Mouse (Mus musculus): ENCODE data around the gene Odf3.

Odf3 gene

DNA sequence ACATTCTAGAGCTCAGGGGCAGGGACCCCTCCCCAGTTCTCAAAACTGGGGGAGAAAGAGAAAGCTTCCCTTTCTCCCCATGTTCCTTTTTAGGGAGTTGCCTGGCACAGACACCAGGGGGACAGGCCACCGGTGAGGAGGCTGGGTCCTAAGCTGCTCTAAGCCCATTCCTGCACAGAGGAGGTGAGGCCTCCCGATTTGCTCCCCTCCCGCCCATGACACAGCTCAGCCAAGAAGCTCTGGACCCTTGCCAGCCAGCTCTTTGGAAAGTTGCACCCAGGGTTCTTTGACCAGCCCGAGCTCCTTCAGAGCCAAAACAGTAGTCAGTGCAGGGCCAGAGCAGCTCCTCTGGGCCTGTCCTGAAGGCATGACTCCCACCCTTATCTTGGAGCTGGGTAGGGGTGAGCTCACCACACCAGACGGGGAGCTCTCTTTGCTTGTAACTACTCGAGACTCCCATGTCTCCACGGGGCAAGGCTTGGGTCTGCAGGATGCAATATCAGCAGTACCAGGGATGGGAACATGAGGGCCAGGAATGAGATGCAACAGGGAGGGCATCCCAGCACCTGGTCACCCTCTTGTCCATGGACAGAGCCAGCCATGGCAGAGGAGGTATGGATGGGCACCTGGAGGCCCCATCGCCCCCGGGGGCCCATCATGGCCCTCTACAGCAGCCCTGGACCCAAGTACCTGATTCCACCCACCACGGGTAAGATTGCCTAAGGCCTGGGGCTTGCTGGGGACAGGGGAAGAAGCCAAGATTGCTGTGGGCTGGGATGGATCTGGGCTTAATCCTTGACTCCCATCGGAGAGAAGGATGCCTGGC is at the start of gene Odf3:
Gene Odf3 (plus strand): TSS at position 51 of the 826 bp plus-strand sequence.
- peak; percentile 66 for DNase-seq

GRCm38 (mm10) chr7:140798212-140798611 is 49.4 kb upstream of the Odf3 start:
- no peak for DNase-seq

- peak; percentile 72 for DNase-seq
These were observed 45.0 kb upstream of the Odf3 start for GRCm38 (mm10) chr7:140802629-140803028.

DNA sequence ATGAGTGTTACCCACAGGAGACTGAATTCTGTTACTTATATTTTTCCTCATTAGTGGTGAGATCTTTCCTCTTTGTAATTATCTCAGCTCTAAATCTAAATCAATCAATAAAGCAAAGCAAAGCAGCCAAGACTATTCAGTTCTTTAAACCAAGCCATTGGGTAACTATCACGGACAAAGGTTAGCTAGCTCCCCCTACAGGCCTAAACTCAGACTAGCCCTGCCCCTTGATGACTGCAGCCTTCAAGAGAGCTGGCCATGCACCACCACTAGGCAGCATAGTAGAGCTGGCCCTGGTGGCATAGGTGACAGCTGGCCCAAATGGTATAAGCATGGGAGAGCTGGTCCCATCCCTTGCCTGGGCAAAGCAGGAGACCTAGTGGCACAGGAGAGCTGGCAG is 41.9 kb upstream of the Odf3 start:
- DNase-seq: peak; percentile 74

GRCm38 (mm10) chr7:140810496-140810895 is 37.1 kb upstream of the Odf3 start:
- DNase-seq: no peak

DNA sequence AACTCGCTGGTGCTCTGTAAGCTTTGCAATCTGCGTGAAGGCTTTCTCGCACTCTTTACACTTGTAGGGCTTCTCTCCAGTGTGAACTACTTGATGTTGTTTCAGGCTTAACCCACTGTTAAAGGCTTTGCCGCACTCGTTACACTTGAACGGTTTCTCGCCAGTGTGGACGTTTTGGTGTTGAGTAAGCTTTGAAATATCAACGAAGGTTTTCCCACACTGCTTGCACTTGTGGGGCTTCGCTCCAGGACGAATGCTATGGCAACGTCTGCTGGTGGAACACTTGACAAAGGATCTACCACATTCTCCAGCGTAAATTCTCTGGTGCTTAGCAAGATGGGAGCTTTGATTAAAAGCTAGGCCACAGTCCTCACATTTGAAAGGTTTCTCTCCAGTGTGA is 35.9 kb upstream of the Odf3 start:
- no peak for DNase-seq

DNA sequence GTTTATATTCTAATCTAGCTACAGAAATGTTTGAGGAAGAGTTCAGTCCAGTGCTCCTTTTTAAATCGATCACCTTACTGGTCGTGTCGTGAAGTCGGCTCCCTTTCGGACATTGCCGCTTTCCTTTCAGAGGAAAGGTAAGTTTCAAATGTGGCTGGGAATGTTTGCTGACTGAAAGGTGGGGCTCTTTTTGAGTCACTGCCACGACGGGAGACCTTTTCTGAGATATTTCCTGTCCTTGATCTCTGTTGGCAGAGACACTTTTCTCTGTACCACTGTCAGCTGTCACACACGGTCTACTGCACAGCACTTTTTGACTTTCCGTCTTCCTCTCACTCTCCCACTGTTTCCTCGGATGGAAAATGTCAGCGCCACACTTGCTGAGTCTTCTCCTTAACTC is 34.8 kb upstream of the Odf3 start:
- no peak for DNase-seq

- DNase-seq: no peak
These were observed 27.4 kb upstream of the Odf3 start for GRCm38 (mm10) chr7:140820173-140820572.

DNA sequence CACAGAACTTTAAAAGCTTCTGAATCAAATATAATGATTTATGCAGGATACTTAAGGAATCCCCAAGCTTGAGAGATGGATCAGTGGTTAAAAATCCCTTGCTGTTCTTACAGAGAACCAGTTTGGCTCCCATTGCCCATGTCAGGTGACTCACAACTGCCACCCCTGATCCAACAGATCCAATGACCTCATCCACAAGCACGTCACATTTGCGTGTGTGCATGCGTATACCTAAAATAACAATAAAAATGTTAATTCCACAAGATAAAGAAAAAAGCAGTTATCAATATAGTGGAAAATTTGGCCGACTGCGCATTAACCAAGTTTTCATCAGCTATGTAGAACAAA is 26.3 kb upstream of the Odf3 start:
- no peak for DNase-seq

DNA sequence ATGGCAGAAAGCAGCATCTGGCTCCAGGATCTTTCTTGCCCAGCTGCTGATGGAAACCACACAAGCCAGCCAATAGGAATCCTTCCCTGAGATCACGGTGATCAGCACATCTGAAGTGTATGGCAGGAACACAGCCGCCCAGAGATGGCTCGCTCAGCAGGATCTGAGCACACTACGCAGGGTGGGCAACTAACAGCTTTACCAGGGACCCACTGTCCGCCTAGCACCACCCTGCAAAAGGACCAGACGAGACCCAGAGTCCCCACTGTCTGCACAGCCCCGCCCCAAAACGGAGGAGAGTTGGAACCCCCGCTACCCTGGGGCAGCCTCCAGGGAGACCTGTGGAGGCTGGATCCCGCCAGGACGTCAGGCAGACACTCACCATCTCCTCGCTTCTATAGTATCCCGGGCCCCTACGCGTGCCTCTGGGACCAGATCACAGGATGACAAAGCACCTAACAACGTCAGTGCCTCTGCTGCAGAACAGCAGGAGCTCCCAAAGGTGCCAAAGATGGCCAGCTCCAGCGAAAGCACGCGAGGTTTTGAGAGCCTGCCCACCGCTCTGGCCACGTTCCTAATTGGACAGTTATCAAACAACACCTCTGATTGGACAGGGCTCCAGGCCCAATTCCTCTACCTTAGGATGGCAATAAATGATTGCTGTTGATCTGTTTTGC is 25.8 kb upstream of the Odf3 start, which contains the start of gene Zfp941:
Gene Zfp941 (minus strand): TSS at position 526 of the 677 bp plus-strand sequence.
- peak; percentile 52 for DNase-seq

DNA sequence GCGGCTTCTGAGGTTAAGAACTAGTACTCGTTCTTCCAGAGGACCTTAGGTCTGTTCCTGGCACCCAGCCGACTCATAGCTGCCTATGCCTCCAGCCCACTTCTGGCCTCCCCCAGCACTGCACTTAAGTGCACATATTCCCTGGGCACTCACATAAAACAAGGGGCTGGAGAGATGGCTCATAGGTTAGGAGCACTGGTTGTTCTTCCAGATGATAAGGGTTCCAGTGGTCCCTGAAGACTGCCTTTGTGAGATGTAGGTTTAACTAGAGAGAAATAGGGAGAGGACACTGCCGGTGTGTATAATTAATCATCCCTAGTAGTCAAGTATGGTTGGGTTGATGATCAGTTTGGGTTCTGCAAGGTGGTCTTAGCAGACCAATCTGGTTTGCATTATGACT is 24.9 kb upstream of the Odf3 start:
- DNase-seq: no peak

GRCm38 (mm10) chr7:140828171-140828881 is 19.3 kb upstream of the Odf3 start:
- peak; percentile 71 for DNase-seq

- DNase-seq: no peak
These were observed 16.2 kb upstream of the Odf3 start for GRCm38 (mm10) chr7:140831447-140831846.

DNA sequence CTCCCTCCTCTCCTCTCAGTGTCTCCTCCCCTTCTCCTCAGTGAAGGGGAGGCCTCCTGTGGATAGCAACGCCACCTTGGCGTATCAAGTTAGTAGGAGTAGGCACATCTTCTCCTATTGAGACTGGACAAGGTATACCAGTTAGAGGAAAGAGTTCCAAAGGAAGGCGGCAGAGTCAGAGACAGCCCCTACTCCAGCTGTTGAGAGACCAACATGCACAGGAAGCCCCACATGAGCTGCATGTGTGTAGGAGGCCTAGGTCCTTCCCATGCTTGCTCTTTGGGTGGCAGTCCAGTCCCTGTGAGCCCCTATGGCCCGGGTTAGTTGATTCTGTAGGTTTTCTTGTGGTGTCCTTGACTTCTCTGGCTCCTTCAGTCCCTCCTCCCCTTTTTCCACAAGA is 14.3 kb upstream of the Odf3 start:
- no peak for DNase-seq

- DNase-seq: peak; percentile 40
These were observed 12.4 kb upstream of the Odf3 start, which contains the start of gene Urah for GRCm38 (mm10) chr7:140834968-140835757. Gene Urah (plus strand): TSS chr7:140835018.

GRCm38 (mm10) chr7:140835758-140836087 is 11.9 kb upstream of the Odf3 start:
- no peak for DNase-seq

DNA sequence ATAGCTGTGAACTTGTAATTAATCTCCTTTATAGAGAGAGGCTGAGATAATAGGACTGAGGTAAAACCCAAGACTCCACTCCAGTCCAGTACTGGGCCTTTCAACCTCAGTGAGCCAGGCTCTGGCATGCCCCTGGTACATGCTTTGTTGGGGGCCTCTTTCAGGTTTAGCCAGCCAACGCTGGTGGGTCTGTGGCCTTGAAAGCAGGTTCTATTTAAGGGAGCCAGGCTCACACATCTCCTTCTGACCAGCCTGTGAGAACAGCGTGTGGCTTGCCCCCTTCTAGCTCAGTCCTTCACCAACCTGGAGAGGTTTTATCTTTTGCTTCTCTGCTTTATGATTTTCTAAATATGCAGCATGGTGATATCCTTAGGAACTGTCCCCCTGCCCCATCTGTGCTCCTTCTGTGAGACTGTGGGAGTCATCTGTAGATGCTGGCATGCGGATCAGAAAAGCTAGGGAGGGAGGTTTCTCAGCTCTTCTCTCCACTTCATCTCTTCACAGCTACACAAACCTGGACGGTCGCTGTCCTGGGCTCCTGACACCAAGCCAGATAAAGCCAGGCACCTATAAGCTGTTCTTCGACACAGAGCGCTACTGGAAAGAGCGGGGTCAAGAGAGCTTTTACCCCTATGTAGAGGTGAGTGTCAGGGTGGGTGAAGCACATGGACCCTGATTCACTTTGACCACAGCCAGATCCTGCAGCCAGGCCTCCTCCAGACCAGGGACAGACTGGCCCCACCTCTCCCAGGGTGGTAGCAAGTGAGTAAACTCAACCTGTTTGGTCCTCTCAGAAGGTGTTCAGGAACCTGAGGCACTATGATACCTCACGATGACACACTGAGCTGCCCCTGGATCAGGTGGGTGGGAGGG is 11.1 kb upstream of the Odf3 start:
- DNase-seq: no peak

DNA sequence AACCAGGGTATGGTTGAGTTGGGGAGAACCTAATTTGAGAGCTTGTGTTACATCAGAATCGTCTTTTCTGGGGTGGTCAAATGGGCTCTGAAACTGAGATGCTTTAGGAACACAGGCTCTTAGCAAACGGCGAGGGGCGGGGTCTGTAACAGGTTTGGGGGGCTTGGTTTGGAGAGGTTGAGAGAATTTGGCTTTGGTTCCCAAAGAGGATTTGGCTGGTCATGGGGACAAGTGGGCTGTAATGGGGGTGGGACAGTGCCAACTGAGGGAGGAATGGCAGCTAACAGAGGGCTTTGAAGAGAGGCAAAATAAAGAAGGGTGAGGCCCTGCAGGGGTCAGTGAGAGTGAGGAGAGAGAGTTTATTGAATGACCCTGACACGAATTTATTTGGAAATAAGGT is 8.0 kb upstream of the Odf3 start:
- no peak for DNase-seq

- DNase-seq: no peak
These were observed 6.6 kb upstream of the Odf3 start for GRCm38 (mm10) chr7:140840750-140841735.

DNA sequence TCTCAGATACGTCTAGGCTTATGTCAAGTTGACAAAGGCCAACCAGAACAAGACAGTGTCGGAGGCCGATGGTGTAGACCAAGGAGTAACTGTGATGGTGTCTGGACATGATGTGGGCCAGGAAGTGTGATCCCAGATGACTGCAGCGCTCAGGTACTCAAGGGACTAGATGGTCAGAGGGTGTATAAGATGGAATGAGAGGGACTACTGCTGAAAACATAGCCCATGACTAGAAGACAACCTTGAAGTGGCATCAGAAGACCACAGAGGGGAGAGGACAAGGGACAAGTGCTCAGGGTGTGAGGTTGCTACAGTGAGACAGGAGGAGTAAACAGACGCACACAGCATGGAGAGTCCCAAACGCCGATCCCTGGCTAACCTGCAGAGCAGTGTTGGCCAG is 3.8 kb upstream of the Odf3 start:
- no peak for DNase-seq
